Mouse (Mus musculus): ENCODE results near the gene Mettl23. TPM values are rescaled to one million over a fixed set of nuclear protein-coding genes. Genes with fewer than 3 reads are reported as not detected.
"Not testable (repeated sequence)": the region's sequence is repeated elsewhere in the genome, so short reads cannot be mapped to it uniquely, and the experiment has no call there.

Gene Mettl23
- total RNA-seq, 2 experiments from 2014 or later: 37.3 to 37.8 TPM

- DNase-seq: peak in 1 of 2 experiments; percentile 44
- intact Hi-C loops (cut with DNase I): no loop called here
Observed at GRCm38 (mm10) chr11:116814884-116815415, 28.1 kb upstream of the Mettl23 start.

- DNase-seq: peak in 1 of 2 experiments; percentile 55
- intact Hi-C loops (cut with DNase I): no loop called here
Observed at GRCm38 (mm10) chr11:116816769-116817168, 26.3 kb upstream of the Mettl23 start.

- intact Hi-C loops (cut with DNase I): no loop called here
Observed at GRCm38 (mm10) chr11:116817567-116817966, 25.5 kb upstream of the Mettl23 start.

GRCm38 (mm10) chr11:116818722-116819121 is 24.4 kb upstream of the Mettl23 start:
- intact Hi-C loops (cut with DNase I): no loop called here
- DNase-seq: no peak

More at GRCm38 (mm10) chr11:116817567-116817966, 25.5 kb upstream of the Mettl23 start:
- no peak for DNase-seq

- intact Hi-C loops (cut with DNase I): no loop called here
- DNase-seq: peak in 1 of 2 experiments; percentile 60
Observed at GRCm38 (mm10) chr11:116819932-116820593, 23.0 kb upstream of the Mettl23 start.

- intact Hi-C loops (cut with DNase I): no loop called here
- DNase-seq: no peak
Observed at GRCm38 (mm10) chr11:116821057-116821940, 21.8 kb upstream of the Mettl23 start.

GRCm38 (mm10) chr11:116822215-116822614 is 20.9 kb upstream of the Mettl23 start:
- intact Hi-C loops (cut with DNase I): no loop called here
- no peak for DNase-seq

- intact Hi-C loops (cut with DNase I): no loop called here
- no peak for DNase-seq
Observed at GRCm38 (mm10) chr11:116822626-116823025, 20.5 kb upstream of the Mettl23 start.

- no peak for DNase-seq
- intact Hi-C loops (cut with DNase I): no loop called here
Observed at GRCm38 (mm10) chr11:116823255-116823654, 19.8 kb upstream of the Mettl23 start.

GRCm38 (mm10) chr11:116823885-116824284 is 19.2 kb upstream of the Mettl23 start:
- intact Hi-C loops (cut with DNase I): not testable (repeated sequence)

GRCm38 (mm10) chr11:116825230-116825629 is 17.8 kb upstream of the Mettl23 start:
- intact Hi-C loops (cut with DNase I): no loop called here
- no peak for DNase-seq

More at GRCm38 (mm10) chr11:116823885-116824284, 19.2 kb upstream of the Mettl23 start:
- DNase-seq: not testable (repeated sequence)

- DNase-seq: no peak
Observed at GRCm38 (mm10) chr11:116826550-116827504, 16.3 kb upstream of the Mettl23 start.

GRCm38 (mm10) chr11:116827534-116828165 is 15.4 kb upstream of the Mettl23 start, which contains the start of gene Mxra7:
Gene Mxra7, minus strand, starts transcription at chr11:116828046.
- DNase-seq: peak; percentile 93 to 94
- intact Hi-C loops (cut with DNase I): loop anchor here (2.0 kb wide), 1 partner anchor 15 kb away; the partner anchor contains the start of genes Jmjd6 and Mettl23

More at GRCm38 (mm10) chr11:116826550-116827504, 16.3 kb upstream of the Mettl23 start:
- intact Hi-C loops (cut with DNase I): no loop called here

- DNase-seq: no peak
- intact Hi-C loops (cut with DNase I): no loop called here
Observed at GRCm38 (mm10) chr11:116832172-116832685, 10.8 kb upstream of the Mettl23 start.

- no peak for DNase-seq
- intact Hi-C loops (cut with DNase I): no loop called here
Observed at GRCm38 (mm10) chr11:116834954-116835353, 8.1 kb upstream of the Mettl23 start.

- DNase-seq: no peak
- intact Hi-C loops (cut with DNase I): no loop called here
Observed at GRCm38 (mm10) chr11:116836283-116836682, 6.8 kb upstream of the Mettl23 start.

- intact Hi-C loops (cut with DNase I): no loop called here
- DNase-seq: no peak
Observed at GRCm38 (mm10) chr11:116837441-116837840, 5.6 kb upstream of the Mettl23 start.

- intact Hi-C loops (cut with DNase I): no loop called here
Observed at GRCm38 (mm10) chr11:116838936-116839335, 4.1 kb upstream of the Mettl23 start.

GRCm38 (mm10) chr11:116839601-116840000 is 3.5 kb upstream of the Mettl23 start:
- DNase-seq: no peak
- intact Hi-C loops (cut with DNase I): no loop called here

More at GRCm38 (mm10) chr11:116838936-116839335, 4.1 kb upstream of the Mettl23 start:
- DNase-seq: no peak
